Mouse (Mus musculus): Measurements from ENCODE around the gene Acap2. TPM values are rescaled to one million over a fixed set of nuclear protein-coding genes. Genes with fewer than 3 reads are reported as not detected.

The Acap2 gene
- polyA plus RNA-seq, 1 experiment: 53.1 TPM

DNA sequence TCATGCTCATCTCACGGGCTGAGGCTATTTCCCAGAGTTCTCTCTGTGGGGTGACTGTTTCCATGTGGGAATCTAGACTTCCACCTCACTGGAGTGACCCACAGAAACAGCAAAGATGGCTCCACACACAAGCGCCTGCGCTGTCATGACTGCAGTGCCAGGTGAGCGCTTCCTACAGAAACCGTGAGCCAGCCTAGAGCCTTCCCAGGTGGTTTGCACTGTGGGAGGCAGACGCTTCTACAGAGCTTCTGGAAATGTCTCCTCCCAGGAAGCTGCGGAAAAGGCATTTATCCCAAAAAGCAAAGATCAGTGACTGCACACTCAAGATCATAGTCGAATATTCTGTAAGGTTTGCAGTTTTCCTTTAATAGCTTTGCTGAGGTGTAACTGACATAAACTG, 20.2 kb downstream of the Acap2 start:
- H3K27ac ChIP-seq (ENCODE audit: insufficient read depth, low read length): no peak overlapping the region
- TF ChIP-seq POLR2A (IDR thresholded peaks at IDR 0.05; ENCODE audit: extremely low read depth, insufficient read depth, low read length) (no peak), CTCF (IDR thresholded peaks at IDR 0.05; ENCODE audit: extremely low read depth, insufficient read depth, low read length) (no peak)
- H3K4me1 ChIP-seq (ENCODE audit: control insufficient read depth, insufficient read depth, low read length): peaks cover 11% of the 10 kb centered on the region
- no peak overlapping the region for H3K4me3 ChIP-seq (ENCODE audit: insufficient read depth, low read length)

DNA sequence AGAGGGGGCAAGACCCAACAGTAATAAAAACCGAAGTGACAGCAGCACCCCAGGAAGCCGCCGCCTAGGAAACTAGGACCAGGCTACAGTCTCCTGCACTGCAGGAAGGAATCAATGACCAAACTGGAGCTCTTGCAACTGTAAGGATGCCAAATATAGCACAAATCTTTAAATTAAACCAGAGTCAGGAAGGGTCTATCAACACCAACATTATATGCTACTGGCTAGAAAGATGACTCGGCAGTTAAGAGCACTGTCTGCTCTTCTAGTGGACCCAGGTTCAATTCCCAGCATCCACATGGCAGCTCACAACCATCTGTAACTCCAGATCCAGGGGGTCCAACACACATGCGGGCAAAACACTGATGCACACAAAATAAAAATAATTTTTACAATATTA, 21.7 kb downstream of the Acap2 start:
- Histone ChIP-seq H3K4me1 (ENCODE audit: control insufficient read depth, insufficient read depth, low read length) (peaks cover 10% of the 10 kb centered on the region), H3K27ac (ENCODE audit: insufficient read depth, low read length) (no peak overlapping the region), H3K4me3 (ENCODE audit: insufficient read depth, low read length) (no peak overlapping the region)
- TF ChIP-seq POLR2A (IDR thresholded peaks at IDR 0.05; ENCODE audit: extremely low read depth, insufficient read depth, low read length) (no peak), CTCF (IDR thresholded peaks at IDR 0.05; ENCODE audit: extremely low read depth, insufficient read depth, low read length) (no peak)

DNA sequence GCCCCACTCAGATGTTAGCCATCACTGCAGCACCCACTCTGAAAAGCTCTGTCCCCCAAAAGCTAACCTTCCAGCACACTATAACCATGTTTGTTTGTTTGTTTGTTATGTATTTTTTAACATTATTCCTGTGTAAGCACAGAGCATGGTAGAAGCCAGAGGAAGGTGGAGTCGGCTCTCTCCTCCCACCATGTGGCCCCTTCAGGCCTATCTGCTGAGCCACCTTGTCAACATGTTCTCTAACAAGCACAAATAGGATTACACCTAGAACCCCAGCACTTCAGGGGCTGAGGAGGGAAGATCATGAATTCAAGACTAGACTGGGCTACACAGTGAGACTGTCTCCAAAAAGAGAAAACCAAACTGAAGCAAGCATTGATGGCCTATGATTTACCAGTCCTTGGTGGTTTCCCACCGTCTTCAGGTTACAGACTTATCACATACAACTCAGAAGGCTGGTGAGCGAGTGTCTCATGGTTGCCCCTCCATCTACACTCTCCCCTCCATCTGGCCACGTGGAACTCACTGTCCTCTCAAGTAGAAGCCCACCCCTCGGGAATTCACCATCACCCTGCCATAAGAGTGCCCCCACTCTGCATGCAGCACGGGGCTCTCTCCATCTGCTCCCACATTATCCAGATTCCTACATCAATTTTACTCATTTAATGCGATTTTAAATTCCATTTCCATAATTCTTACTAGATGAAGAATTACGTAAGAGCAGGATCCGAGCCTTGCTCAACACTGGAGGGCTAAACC, 26.0 kb downstream of the Acap2 start:
- H3K4me1 ChIP-seq (ENCODE audit: control insufficient read depth, insufficient read depth, low read length): peaks cover 9% of the 10 kb centered on the region
- no peak for TF ChIP-seq POLR2A (IDR thresholded peaks at IDR 0.05; ENCODE audit: extremely low read depth, insufficient read depth, low read length)
- no peak for TF ChIP-seq CTCF (IDR thresholded peaks at IDR 0.05; ENCODE audit: extremely low read depth, insufficient read depth, low read length)
- H3K4me3 ChIP-seq (ENCODE audit: insufficient read depth, low read length): no peak overlapping the region
- H3K27ac ChIP-seq (ENCODE audit: insufficient read depth, low read length): no peak overlapping the region

DNA sequence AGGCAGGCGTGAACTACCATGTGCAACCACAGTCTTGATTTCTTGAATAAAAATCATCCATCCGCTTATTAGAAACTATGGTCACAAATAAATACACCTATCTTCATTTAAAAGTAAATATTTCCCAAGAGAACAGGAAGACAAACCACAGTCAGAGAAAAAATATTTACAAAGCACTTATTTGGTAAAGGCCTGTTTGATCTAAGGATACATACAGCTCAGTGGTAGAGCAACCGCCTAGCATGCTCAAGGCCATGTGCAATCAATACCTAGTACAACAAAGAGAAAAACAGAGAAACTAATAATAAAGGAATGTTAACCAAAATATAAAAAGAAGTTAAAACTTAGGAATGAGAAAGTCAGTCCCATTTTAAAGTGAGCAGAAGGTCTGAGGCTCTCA, 28.8 kb downstream of the Acap2 start:
- Histone ChIP-seq H3K27ac (ENCODE audit: insufficient read depth, low read length) (no peak overlapping the region), H3K4me1 (ENCODE audit: control insufficient read depth, insufficient read depth, low read length) (peaks cover 18% of the 10 kb centered on the region), H3K4me3 (ENCODE audit: insufficient read depth, low read length) (no peak overlapping the region)
- TF ChIP-seq CTCF (IDR thresholded peaks at IDR 0.05; ENCODE audit: extremely low read depth, insufficient read depth, low read length) (no peak), POLR2A (IDR thresholded peaks at IDR 0.05; ENCODE audit: extremely low read depth, insufficient read depth, low read length) (no peak)

DNA sequence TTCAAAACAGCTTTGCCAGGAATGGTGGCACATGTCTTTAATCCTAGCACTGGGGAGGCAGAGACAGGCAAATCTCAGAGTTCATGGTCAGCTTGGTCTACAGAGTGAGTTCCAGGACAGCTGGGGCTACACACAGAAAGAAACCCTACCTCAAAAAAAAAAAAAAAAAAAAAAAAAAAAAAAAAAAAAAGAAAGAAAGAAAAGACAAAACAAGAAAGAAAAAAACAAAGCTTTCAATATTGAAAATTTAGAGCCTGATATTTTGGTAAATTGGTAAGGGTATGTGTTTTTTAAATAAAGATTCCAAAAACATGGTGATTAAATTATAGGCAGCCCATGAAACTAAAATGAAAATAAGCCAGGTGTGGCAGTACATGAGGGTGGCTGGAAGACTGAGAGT, 29.6 kb downstream of the Acap2 start:
- Histone ChIP-seq H3K4me1 (ENCODE audit: control insufficient read depth, insufficient read depth, low read length) (peaks cover 19% of the 10 kb centered on the region), H3K27ac (ENCODE audit: insufficient read depth, low read length) (no peak overlapping the region), H3K4me3 (ENCODE audit: insufficient read depth, low read length) (no peak overlapping the region)
- TF ChIP-seq CTCF (IDR thresholded peaks at IDR 0.05; ENCODE audit: extremely low read depth, insufficient read depth, low read length) (no peak), POLR2A (IDR thresholded peaks at IDR 0.05; ENCODE audit: extremely low read depth, insufficient read depth, low read length) (no peak)

DNA sequence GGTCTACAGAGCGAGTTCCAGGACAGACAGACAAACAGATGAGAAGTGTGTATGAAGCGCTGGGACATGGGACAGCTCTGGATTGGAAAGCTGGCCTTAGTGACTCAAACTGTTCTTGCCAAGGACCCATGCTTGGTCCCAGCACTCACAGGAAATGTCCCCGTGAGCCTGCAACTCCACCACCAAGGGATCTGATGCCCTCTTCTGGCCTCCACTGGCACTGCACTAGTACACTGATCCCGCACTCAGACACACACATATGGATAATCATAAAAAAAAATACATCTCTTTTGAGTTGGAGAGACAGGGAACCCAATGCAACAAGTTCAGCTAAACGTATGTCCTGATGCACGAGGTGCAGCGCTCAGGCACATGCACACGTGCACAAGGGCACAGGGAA, 30.7 kb downstream of the Acap2 start:
- TF ChIP-seq POLR2A (IDR thresholded peaks at IDR 0.05; ENCODE audit: extremely low read depth, insufficient read depth, low read length) (no peak), CTCF (IDR thresholded peaks at IDR 0.05; ENCODE audit: extremely low read depth, insufficient read depth, low read length) (no peak)
- peaks cover 20% of the 10 kb centered on the region for H3K4me1 ChIP-seq (ENCODE audit: control insufficient read depth, insufficient read depth, low read length)
- H3K4me3 ChIP-seq (ENCODE audit: insufficient read depth, low read length): no peak overlapping the region
- H3K27ac ChIP-seq (ENCODE audit: insufficient read depth, low read length): no peak overlapping the region

DNA sequence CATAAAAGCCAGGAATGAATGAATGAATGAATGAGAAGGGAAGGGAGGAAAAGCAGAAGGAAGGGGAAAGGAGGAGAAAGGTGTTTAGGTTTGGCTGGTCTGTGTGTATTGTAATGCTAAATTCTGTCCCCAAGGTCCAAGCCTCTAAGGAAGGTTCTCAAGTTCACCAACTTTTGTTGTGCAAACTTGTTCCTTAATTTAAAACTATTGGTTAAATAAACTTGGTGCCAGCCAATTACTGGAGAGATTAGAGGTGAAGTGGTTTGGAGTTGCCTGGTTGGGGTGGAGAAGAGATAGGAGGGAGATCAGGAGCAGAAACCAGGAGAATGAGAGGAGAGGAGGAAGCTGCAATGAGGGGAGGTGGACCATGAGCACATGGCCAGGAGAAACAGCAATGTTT, 31.4 kb downstream of the Acap2 start:
- Histone ChIP-seq H3K4me3 (ENCODE audit: insufficient read depth, low read length) (no peak overlapping the region), H3K4me1 (ENCODE audit: control insufficient read depth, insufficient read depth, low read length) (peaks cover 20% of the 10 kb centered on the region), H3K27ac (ENCODE audit: insufficient read depth, low read length) (no peak overlapping the region)
- TF ChIP-seq POLR2A (IDR thresholded peaks at IDR 0.05; ENCODE audit: extremely low read depth, insufficient read depth, low read length) (no peak), CTCF (IDR thresholded peaks at IDR 0.05; ENCODE audit: extremely low read depth, insufficient read depth, low read length) (no peak)

DNA sequence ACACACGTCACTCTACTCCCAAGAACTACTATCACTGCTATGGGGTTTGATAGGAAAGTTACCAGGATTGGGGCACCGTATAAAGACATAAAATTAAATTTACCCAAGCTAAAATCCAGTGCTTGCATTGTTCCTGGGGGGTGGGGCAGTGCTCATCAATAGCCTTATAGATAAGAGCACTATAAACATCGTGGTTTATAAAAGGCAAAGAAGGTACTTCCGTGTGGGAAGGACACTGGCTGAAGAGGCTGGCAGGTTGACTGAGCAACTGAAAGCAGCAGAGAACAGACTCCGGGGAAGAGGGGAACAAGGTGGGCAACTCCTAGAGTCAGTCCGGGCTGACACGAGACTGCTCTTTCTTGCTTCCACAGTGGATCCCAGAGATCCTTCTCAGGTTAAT, 33.1 kb downstream of the Acap2 start:
- Histone ChIP-seq H3K4me3 (ENCODE audit: insufficient read depth, low read length) (no peak overlapping the region), H3K27ac (ENCODE audit: insufficient read depth, low read length) (no peak overlapping the region), H3K4me1 (ENCODE audit: control insufficient read depth, insufficient read depth, low read length) (peaks cover 19% of the 10 kb centered on the region)
- TF ChIP-seq POLR2A (IDR thresholded peaks at IDR 0.05; ENCODE audit: extremely low read depth, insufficient read depth, low read length) (no peak), CTCF (IDR thresholded peaks at IDR 0.05; ENCODE audit: extremely low read depth, insufficient read depth, low read length) (no peak)

DNA sequence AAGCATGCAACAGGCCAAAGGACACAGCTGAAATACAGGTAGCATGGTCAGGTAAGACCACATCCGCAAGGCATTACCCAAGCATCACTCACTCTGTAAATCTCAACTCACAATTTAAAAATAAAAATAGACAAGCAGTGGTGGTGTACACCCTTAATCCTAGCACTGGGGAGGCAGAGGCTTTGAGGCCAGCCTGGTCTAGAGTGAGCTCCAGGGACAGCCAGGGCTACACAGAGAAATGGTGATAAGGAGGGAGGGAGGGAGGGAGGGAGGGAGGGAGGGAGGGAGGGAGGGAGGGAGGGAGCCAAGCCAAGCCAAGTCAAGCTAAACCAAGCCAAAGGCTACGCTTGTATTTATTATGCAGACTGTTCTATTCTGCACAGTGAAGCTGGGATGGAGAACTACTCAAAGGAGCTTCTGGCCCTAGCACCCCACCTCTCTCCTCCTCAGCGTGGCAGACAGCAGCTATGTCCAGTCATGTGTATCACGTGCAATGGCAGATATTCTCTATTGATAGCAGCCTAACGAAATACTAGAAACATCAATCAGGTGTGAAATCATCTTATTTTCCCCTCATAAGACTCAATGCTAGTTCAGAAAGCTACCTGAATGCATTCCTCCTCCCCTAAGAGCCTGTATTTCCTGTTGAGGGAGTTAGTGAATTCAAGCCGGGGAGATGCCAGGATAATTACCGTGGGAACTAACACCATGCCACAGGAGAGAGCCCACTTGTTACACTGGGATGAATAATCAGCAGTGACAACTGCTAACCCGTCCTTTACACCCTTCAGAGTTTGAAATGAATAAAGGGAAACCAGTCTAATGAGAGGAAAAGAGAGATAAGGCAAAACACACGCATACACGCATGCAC, 33.8 kb downstream of the Acap2 start:
- Histone ChIP-seq H3K4me3 (ENCODE audit: insufficient read depth, low read length) (no peak overlapping the region), H3K27ac (ENCODE audit: insufficient read depth, low read length) (no peak overlapping the region)
- no peak for TF ChIP-seq CTCF (IDR thresholded peaks at IDR 0.05; ENCODE audit: extremely low read depth, insufficient read depth, low read length)

DNA sequence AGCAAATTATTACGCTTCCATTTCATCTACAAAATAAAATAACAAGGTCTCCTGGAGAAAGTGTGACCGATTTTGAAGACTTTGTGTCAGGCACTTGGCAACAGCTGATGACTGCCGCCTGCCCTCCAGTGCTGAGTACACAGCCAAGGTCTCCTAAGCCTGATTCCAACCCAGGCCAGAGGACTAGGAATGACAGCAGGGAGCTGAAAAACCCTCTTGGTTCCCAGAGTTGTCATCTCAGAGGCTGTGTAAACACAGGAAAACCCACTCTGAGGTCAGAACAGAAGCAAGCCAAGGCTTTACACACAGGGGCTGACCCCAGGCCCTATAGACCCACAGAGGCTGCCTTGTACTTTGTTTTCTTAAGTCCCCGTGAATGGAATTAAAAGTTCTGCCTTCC, 35.1 kb downstream of the Acap2 start:
- TF ChIP-seq POLR2A (IDR thresholded peaks at IDR 0.05; ENCODE audit: extremely low read depth, insufficient read depth, low read length) (no peak), CTCF (IDR thresholded peaks at IDR 0.05; ENCODE audit: extremely low read depth, insufficient read depth, low read length) (no peak)
- H3K27ac ChIP-seq (ENCODE audit: insufficient read depth, low read length): no peak overlapping the region
- no peak overlapping the region for H3K4me3 ChIP-seq (ENCODE audit: insufficient read depth, low read length)
- peaks cover 17% of the 10 kb centered on the region for H3K4me1 ChIP-seq (ENCODE audit: control insufficient read depth, insufficient read depth, low read length)

More for the DNA sequence above, 33.8 kb downstream of the Acap2 start:
- peaks cover 15% of the 10 kb centered on the region for H3K4me1 ChIP-seq (ENCODE audit: control insufficient read depth, insufficient read depth, low read length)
